Mouse (Mus musculus) lung, postnatal 4 days (tissue): ENCODE results near the gene Tdrd5.
A peak's percentile ranks its signal among the peaks of the same experiment; 100 is the strongest.
"Not testable (repeated sequence)": the region's sequence is repeated elsewhere in the genome, so short reads cannot be mapped to it uniquely, and the experiment has no call there.

Source experiments
- DNase-seq, 2 experiments: peaks; one replicate each; pipeline ENCODE4 v3.0.0; 2021

The Tdrd5 gene

DNA sequence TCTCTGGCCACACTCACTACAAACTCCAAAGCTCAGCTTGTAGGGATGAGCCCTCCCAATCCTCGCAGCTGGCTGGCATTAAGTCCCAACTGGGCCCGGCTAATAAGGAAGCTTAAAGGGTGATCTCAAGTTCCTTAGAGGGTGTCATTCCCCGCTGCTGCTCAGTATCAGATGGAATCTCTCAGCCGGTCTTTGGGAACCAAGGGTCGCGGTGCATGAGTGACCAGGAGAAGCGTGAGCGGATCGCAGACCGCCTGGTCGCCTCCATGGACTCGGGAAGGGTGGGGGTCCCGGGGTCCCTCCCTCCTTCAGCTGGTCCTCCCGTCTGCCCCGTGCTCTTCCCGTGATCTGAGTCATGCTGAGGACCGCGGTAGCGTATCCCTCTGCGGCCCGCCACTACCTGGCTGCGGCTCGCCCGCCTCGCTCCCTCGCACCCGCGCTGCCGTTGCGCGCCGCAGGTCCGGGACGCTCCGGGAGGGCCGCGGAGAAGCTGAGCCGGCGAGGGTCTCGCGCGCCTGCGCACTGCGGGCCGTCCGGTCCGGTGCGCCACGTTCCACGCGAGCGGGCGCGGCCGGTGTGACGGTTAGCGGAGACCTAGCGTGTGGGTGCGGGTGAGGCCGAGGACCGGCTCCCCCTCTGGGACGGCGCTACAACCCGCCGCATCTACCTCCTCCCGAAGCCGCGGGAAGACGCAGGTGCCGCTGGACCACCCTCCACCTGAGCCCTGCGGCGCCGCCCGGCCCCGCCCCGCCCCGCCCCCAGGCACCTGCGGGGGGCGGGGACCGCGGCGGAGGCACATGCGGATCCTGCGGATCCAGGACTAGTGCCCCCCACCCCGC, at the start of gene Tdrd5:
Gene Tdrd5 (minus strand): TSS at position 754 of the 839 bp plus-strand sequence.
- DNase-seq = peak; percentile 40 to 62

DNA sequence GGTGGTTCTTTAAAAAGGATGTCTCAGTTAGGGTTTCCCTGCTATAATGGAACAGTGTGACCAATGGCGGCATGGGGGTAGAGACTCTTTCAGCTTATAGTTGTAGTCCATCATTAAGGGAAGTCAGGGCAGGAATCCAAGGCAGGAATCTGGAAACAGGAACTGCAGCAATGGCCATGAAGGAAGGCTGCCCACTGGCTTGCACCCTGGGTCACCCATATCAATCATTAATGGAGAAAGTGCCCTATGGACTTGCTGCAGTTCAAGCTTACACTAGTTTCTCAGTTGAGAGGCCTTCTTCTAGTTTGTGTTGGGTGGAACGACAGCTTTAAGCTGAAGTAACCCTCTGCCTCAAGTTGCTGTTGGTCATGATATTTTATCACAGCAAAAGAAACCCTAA, 49.0 kb upstream of the Tdrd5 start:
- no peak for DNase-seq

- no peak for DNase-seq
These were observed 47.0 kb upstream of the Tdrd5 start for GRCm38 (mm10) chr1:156350441-156350840.

- DNase-seq = no peak
These were observed 45.6 kb upstream of the Tdrd5 start for GRCm38 (mm10) chr1:156349031-156349430.

GRCm38 (mm10) chr1:156345633-156346032, 42.2 kb upstream of the Tdrd5 start:
- no peak for DNase-seq

DNA sequence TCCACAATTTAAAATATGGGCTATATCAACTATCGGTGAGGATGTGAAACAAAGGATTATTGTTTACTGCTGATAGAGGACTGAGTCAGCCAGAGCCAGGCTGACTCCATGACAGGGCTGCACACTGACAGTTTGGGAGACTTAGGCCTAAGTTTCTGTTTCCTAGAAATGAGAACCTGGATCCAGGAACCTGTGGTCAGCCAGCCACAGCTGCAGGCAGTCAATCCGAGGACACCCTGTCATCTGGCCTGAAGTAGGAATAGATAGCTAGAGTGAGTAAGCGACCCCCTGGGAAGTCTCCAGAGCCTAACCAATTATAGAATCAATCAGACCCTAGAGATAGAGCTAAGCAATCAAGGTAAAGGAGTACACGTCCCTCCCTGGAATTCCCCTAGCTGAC, 41.0 kb upstream of the Tdrd5 start:
- no peak for DNase-seq

- no peak for DNase-seq
These were observed 37.4 kb upstream of the Tdrd5 start for GRCm38 (mm10) chr1:156340847-156341246.

GRCm38 (mm10) chr1:156323126-156323525, 19.7 kb upstream of the Tdrd5 start:
- DNase-seq = no peak

DNA sequence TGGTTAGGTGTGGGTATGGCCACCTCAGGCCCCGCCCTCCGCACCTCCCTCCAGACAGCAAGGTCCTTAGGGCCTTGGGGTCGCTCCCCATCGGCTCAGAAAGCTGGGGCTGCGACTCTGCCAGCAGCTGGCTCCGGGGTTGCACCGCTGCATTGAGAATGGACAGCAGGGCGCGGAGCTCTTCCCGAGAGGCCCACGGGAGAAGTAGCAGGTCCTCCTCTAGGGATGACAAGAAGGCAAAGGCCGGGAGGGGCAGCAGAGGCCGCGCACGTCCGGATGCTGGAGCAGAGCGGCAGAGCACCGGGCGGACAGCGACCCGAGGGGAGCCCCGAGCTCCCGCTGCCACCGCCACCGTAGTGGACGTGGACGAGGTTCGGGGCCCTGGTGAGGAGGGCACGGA, 7.2 kb upstream of the Tdrd5 start, which contains the start of gene Nphs2:
Gene Nphs2 (plus strand): TSS at position 98 of the 400 bp plus-strand sequence.
- peak; percentile 5 to 23 for DNase-seq

DNA sequence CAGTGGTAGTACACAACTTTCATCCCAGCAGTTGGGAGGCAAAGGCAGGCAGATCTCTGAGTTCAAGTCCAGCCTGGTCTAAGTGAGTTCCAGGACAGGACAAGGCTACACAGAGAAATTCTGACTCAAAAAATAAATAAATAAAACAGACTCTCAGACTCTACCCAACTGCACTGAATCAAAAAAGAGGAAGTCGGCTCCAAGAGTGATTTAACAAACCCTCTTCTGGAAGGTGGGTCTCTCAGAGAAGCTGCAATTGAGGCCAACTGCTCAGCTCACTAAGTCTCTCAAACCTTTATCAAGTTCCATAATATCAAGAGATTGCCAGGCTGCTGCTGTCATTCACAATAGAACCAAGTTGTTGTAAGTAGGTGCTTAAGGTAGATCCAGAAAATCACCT, 5.1 kb upstream of the Tdrd5 start:
- no peak for DNase-seq

DNA sequence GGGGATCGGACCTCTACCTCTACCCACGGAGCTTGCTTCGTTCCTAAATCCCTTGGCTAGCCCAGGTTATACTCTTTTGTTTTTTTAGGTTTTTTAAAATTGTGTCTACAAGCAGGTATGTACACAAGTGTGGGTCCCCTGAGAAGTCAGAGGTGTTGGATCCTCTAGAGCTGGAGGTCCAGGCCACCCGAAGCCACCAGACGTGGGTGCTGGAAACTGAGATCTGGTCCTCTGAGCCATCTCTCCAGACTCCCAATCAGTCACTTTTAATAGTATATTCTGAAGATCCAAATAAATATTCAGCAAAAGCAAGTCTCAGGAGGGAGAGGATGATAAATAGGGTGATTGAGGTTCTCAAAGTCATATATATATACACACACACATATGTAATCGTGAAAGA, 13.4 kb downstream of the Tdrd5 start:
- DNase-seq = no peak

GRCm38 (mm10) chr1:156289222-156289587, 14.3 kb downstream of the Tdrd5 start:
- not testable (repeated sequence) for DNase-seq

DNA sequence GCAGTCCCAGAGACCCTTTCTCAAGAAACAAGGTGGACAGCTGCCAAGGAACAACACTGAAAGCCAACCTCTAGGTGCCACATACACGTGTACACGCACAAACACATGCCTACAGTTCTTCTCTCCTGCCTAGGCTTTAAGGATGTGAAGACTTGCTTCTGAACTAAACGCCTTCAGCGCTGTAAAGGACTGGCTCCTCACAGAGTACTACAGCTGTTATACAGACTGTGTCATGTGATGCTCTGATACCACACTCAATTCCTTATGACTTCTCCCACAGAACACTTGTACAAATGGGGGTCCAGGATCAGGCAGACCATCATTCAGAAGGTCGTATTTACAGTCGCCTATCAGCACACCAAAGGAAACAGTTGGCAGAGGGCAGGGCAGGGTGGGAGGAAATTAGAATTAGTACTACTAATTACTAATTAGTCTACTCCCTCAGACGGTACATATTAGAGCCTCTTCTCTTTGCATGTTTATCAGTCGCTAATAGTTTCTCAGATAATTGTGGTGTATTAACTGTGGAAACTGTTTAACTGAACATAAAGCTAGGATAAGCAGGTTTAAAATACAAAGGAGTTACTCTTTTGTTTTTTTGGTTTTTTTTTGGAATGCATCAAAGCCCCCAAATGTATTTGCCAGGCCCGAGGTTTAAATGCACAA, 14.8 kb downstream of the Tdrd5 start:
- no peak for DNase-seq

DNA sequence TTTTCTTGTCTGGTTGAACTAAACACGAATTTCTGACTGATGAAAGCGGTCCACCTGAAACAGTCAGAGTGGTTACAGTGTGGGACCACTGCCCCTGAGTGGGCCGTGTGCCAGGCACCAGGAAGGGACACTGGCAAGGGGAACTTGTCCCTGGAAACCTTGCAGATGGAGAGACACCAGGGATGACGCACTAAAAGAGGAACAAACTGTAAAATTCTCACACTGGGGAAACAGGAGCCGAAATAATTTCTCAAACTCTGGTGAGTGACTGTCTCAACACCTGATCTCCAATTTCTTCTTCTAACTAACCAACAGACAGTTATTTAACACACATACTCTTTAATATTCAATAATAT, 17.9 kb downstream of the Tdrd5 start:
- no peak for DNase-seq

DNA sequence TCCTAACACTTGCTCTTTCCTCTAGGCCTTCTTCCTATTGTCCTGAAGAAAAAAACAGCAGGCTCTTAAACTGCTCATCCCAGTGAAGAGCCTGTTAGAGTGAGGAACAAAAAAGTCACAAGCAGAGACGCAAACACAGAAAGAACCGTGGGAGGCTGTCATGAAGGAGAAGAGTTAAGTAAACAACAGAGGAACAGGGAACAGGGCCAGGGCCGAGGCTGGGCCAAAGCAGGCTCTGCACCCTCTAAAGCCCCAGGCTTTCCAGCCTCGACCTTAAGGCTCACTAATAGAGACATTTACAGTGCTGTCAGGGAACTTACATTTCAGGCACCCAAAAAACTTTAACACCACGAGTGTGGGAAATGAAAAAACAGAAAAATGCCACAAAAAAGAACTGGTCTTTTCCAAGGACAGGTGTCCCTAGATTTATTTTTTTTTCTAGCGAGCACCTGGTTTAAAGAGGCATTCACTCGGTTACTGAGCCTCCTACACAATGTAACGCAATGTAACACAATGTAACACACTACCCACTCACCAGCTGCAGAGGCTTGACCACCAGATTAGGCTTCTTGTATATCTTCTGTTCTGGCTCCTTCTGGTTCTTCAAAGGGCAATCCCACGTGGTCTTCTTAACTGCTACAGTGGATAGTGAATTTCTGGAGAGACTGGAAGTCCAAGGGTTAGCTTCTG, 18.5 kb downstream of the Tdrd5 start:
- peak in 1 of 2 experiments; percentile 9 for DNase-seq

DNA sequence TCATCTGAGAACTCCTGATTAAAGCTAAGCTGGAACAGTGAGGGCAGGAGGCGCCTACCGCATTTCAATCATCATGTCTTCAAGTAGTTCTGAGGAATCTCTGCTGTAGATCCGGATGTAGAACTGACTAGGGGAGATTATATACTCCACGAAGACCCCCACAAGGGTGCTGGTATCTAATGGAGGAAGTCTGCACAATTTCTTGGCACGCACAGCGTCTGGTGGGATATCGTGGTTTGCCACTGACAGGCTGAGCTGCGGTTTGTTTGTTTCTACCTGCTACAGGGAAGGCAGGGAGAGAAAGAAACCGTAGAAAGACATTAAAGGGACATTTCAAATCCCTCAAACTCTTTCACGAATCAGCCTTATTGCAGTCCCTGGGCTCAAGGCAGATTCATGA, 19.3 kb downstream of the Tdrd5 start:
- DNase-seq = no peak

GRCm38 (mm10) chr1:156280131-156280530, 23.3 kb downstream of the Tdrd5 start:
- no peak for DNase-seq

- DNase-seq = no peak
These were observed 29.8 kb downstream of the Tdrd5 start for GRCm38 (mm10) chr1:156273647-156274046.

- no peak for DNase-seq
These were observed 31.8 kb downstream of the Tdrd5 start for GRCm38 (mm10) chr1:156271654-156272053.

- DNase-seq = no peak
These were observed 33.0 kb downstream of the Tdrd5 start for GRCm38 (mm10) chr1:156270471-156270870.

- DNase-seq = not testable (repeated sequence)
These were observed 34.9 kb downstream of the Tdrd5 start for GRCm38 (mm10) chr1:156268546-156268945.

GRCm38 (mm10) chr1:156263946-156264345, 39.5 kb downstream of the Tdrd5 start:
- no peak for DNase-seq

GRCm38 (mm10) chr1:156263352-156263751, 40.1 kb downstream of the Tdrd5 start:
- DNase-seq = peak; percentile 36 to 67

DNA sequence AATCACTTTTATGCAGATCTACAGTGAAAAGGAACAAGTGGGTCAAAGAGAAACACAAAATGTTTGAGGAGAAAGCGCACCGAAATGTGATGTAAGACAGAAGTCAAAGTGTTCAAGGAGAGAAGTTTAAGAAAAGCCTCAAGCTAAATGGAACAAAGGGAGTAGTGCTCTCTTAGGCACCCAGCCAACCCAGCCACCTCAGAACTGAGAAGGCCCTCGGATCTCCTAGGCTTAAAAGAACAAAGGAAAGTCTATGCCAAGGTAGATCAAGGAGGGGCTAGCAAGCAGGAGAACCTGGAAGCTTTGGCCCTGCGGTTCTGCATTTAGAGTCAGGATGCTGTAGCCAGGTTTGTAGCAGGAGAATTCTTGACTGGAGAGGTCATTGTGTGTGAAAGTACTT, 48.6 kb downstream of the Tdrd5 start:
- DNase-seq = no peak
